Mouse (Mus musculus) intestine, embryonic 16.5 days (tissue): Measurements from ENCODE around the gene Dpp7. TPM values are rescaled to one million over a fixed set of nuclear protein-coding genes. Genes with fewer than 3 reads are reported as not detected.

Experiments used
- ATAC-seq: fragments of 200-750 bp; cut with Nextera tagmentation; 2 replicates; pipeline ENCODE4 v1.8.0; 2017; ENCODE audit warnings: moderate TSS enrichment, moderate library complexity
- H3K27ac ChIP-seq: fragments of 300-500 bp; sonication (generic); 2 replicates; pipeline ENCODE4 v1.5.1; 2014; ENCODE audit warnings: mild to moderate bottlenecking, low read length
- H3K27me3 ChIP-seq: fragments of 300-500 bp; sonication (generic); replicated peaks from 2 replicates; pipeline ENCODE4 v1.6.1; 2014; ENCODE audit warnings: low read length, control low read depth, mixed read lengths; ENCODE audit not compliant: control insufficient read depth, insufficient read depth
- H3K36me3 ChIP-seq: fragments of 300-500 bp; sonication (generic); 2 replicates; pipeline ENCODE4 v1.6.1; 2014; ENCODE audit warnings: low read length, control low read depth; ENCODE audit not compliant: control insufficient read depth, insufficient read depth
- H3K4me1 ChIP-seq: fragments of 300-500 bp; sonication (generic); 2 replicates; pipeline ENCODE4 v1.6.1; 2014; ENCODE audit warnings: low read length, control low read depth, mixed read lengths; ENCODE audit not compliant: control insufficient read depth, insufficient read depth
- H3K4me2 ChIP-seq: fragments of 300-500 bp; sonication (generic); 2 replicates; pipeline ENCODE4 v1.6.1; 2014; ENCODE audit warnings: low read depth, low read length, control low read depth
- H3K4me3 ChIP-seq: fragments of 300-500 bp; sonication (generic); 2 replicates; pipeline ENCODE4 v1.5.1; 2014; ENCODE audit warnings: mild to moderate bottlenecking, low read length
- H3K9ac ChIP-seq: fragments of 300-500 bp; sonication (generic); 2 replicates; pipeline ENCODE4 v1.6.1; 2014; ENCODE audit warnings: low read depth, low read length
- H3K9me3 ChIP-seq: fragments of 300-500 bp; sonication (generic); 2 replicates; pipeline ENCODE4 v1.6.1; 2016; ENCODE audit warnings: low read length, control low read depth; ENCODE audit not compliant: control insufficient read depth
- WGBS: fragments of 180-500 bp; shearing (Covaris S2); extraction: QIAGEN DNeasy Blood & Tissue Kit; methylation state at CpG from one replicate; pipeline ENCODE4 v1.1.7; 2014; 5-methylcytosine and 5-hydroxymethylcytosine counted together
- polyA plus RNA-seq: library from polyadenylated mRNA; unstranded; fragments of >200 nt; fragmentation: Nextera tagmentation; extraction: Ambion mirVana; gene quantifications from 2 replicates; pipeline ENCODE4 v1.2.1, GENCODE M21; 2015

The Dpp7 gene
- polyA plus RNA-seq, 1 experiment from 2014 or later, result 74.4 TPM

- Histone ChIP-seq H3K9ac (peak overlapping the region; percentile 73), H3K27ac (no peak overlapping the region), H3K36me3 (peaks cover 8% of the 10 kb centered on the region; the same call in 1 of the 2 replicates), H3K4me1 (peaks cover 17% of the 10 kb centered on the region), H3K27me3 (no peaks in the 10 kb centered on the region), H3K9me3 (no peaks in the 10 kb centered on the region), H3K4me2 (peak overlapping the region; percentile 91), H3K4me3 (peak overlapping the region; percentile 64)
- WGBS, result 34% methylated on average over 18 of the region's 18 CpGs
- ATAC-seq, result peak; percentile 18; the same call in 1 of the 2 replicates
Observed at GRCm38 (mm10) chr2:25355419-25356066, 616 bp downstream of the Dpp7 start.

- no peak for ATAC-seq
- Histone ChIP-seq H3K4me3 (no peak overlapping the region), H3K27me3 (no peaks in the 10 kb centered on the region), H3K9ac (peak overlapping the region; percentile 16; the same call in 1 of the 2 replicates), H3K4me1 (peaks cover 17% of the 10 kb centered on the region), H3K27ac (no peak overlapping the region), H3K9me3 (no peaks in the 10 kb centered on the region), H3K36me3 (peaks cover 18% of the 10 kb centered on the region), H3K4me2 (no peak overlapping the region)
- WGBS, result 85% methylated on average over 6 of the region's 6 CpGs
Observed at GRCm38 (mm10) chr2:25354211-25354610, 1.9 kb downstream of the Dpp7 start.

- H3K4me3 ChIP-seq, result no peak overlapping the region
- H3K9me3 ChIP-seq, result no peaks in the 10 kb centered on the region
- no peaks in the 10 kb centered on the region for H3K27me3 ChIP-seq
- WGBS, result 94% methylated on average over 3 of the region's 3 CpGs
- ATAC-seq, result no peak
- no peak overlapping the region for H3K9ac ChIP-seq
- H3K4me1 ChIP-seq, result peaks cover 6% of the 10 kb centered on the region
- no peak overlapping the region for H3K4me2 ChIP-seq
- no peak overlapping the region for H3K27ac ChIP-seq
- peaks cover 31% of the 10 kb centered on the region for H3K36me3 ChIP-seq
Observed at GRCm38 (mm10) chr2:25350701-25351100, 5.5 kb downstream of the Dpp7 start.

- H3K9ac ChIP-seq, result no peak overlapping the region
- no peaks in the 10 kb centered on the region for H3K9me3 ChIP-seq
- H3K4me3 ChIP-seq, result no peak overlapping the region
- no peaks in the 10 kb centered on the region for H3K4me1 ChIP-seq
- H3K27ac ChIP-seq, result no peak overlapping the region
- no peaks in the 10 kb centered on the region for H3K27me3 ChIP-seq
- H3K4me2 ChIP-seq, result no peak overlapping the region
- 93% methylated on average over 4 of the region's 4 CpGs for WGBS
- peaks cover 40% of the 10 kb centered on the region for H3K36me3 ChIP-seq
- ATAC-seq, result no peak
Observed at GRCm38 (mm10) chr2:25349499-25349898, 6.7 kb downstream of the Dpp7 start.

- ATAC-seq, result no peak
- 93% methylated on average over 7 of the region's 7 CpGs for WGBS
Observed at GRCm38 (mm10) chr2:25348162-25348561, 8.0 kb downstream of the Dpp7 start.

GRCm38 (mm10) chr2:25338303-25338702 is 17.9 kb downstream of the Dpp7 start:
- Histone ChIP-seq H3K27ac (no peak overlapping the region), H3K9me3 (no peaks in the 10 kb centered on the region), H3K4me1 (peaks cover 6% of the 10 kb centered on the region), H3K27me3 (no peaks in the 10 kb centered on the region), H3K4me3 (no peak overlapping the region), H3K36me3 (peaks cover 11% of the 10 kb centered on the region; the same call in 1 of the 2 replicates), H3K4me2 (no peak overlapping the region), H3K9ac (no peak overlapping the region)
- ATAC-seq, result no peak
- 95% methylated on average over 6 of the region's 6 CpGs for WGBS

More at GRCm38 (mm10) chr2:25348162-25348561, 8.0 kb downstream of the Dpp7 start:
- Histone ChIP-seq H3K9me3 (no peaks in the 10 kb centered on the region), H3K4me3 (no peak overlapping the region), H3K27me3 (no peaks in the 10 kb centered on the region), H3K27ac (no peak overlapping the region), H3K36me3 (peaks cover 49% of the 10 kb centered on the region), H3K4me1 (no peaks in the 10 kb centered on the region), H3K9ac (no peak overlapping the region), H3K4me2 (no peak overlapping the region)

- no peaks in the 10 kb centered on the region for H3K27me3 ChIP-seq
- peaks cover 13% of the 10 kb centered on the region for H3K4me1 ChIP-seq
- no peak overlapping the region for H3K27ac ChIP-seq
- ATAC-seq, result no peak
- 70% methylated on average over 2 of the region's 2 CpGs for WGBS
- peaks cover 8% of the 10 kb centered on the region; the same call in 1 of the 2 replicates for H3K36me3 ChIP-seq
- peak overlapping the region; percentile 97 for H3K4me3 ChIP-seq
- H3K4me2 ChIP-seq, result peak overlapping the region; percentile 85
- no peaks in the 10 kb centered on the region for H3K9me3 ChIP-seq
- H3K9ac ChIP-seq, result peak overlapping the region; percentile 96; the same call in 1 of the 2 replicates
Observed at GRCm38 (mm10) chr2:25333569-25333968, 22.6 kb downstream of the Dpp7 start.

- no peaks in the 10 kb centered on the region for H3K27me3 ChIP-seq
- peak within 1 kb of the TSS; percentile 85 for H3K4me2 ChIP-seq
- peak within 1 kb of the TSS; percentile 96 for H3K9ac ChIP-seq
- H3K4me3 ChIP-seq, result peak within 1 kb of the TSS; percentile 97
- peak; percentile 99 for ATAC-seq
- H3K27ac ChIP-seq, result peak within 1 kb of the TSS; percentile 88
- 0 out of 2 replicates have a peak, but pooled peaks cover 4% of the 10 kb centered on the region for H3K36me3 ChIP-seq
- H3K9me3 ChIP-seq, result no peaks in the 10 kb centered on the region
- under 1% methylated on average over 78 of the region's 78 CpGs for WGBS
- peaks cover 13% of the 10 kb centered on the region for H3K4me1 ChIP-seq
Observed at GRCm38 (mm10) chr2:25332286-25333160, 23.6 kb downstream of the Dpp7 start, which contains the start of gene Man1b1. Gene Man1b1, plus strand, starts transcription at chr2:25332338.

GRCm38 (mm10) chr2:25331470-25331869 is 24.7 kb downstream of the Dpp7 start:
- H3K4me2 ChIP-seq, result peak overlapping the region; percentile 71
- no peaks in the 10 kb centered on the region for H3K9me3 ChIP-seq
- no peaks in the 10 kb centered on the region for H3K27me3 ChIP-seq
- ATAC-seq, result no peak
- 59% methylated on average over 9 of the region's 9 CpGs for WGBS
- H3K9ac ChIP-seq, result peak overlapping the region; percentile 96
- no peak overlapping the region for H3K27ac ChIP-seq
- 0 out of 2 replicates have a peak, but pooled peaks cover 2% of the 10 kb centered on the region for H3K36me3 ChIP-seq
- peaks cover 13% of the 10 kb centered on the region for H3K4me1 ChIP-seq
- H3K4me3 ChIP-seq, result peak overlapping the region; percentile 97
